Mouse (Mus musculus) olfactory bulb, adult 2 months (tissue): ENCODE results near the gene Gm3045. TPM values are rescaled to one million over a fixed set of nuclear protein-coding genes. Genes with fewer than 3 reads are reported as not detected.
A peak's percentile ranks its signal among the peaks of the same experiment; 100 is the strongest.

Experiments
- H3K27ac ChIP-seq: fragments of 200-500 bp; 2 replicates; pipeline ENCODE4 v1.5.1; 2012; ENCODE audit warnings: low read depth, low read length; ENCODE audit not compliant: insufficient read depth
- H3K4me1 ChIP-seq: fragments of 200-500 bp; 2 replicates; pipeline ENCODE4 v1.6.1; 2012; ENCODE audit warnings: low read length; ENCODE audit not compliant: control insufficient read depth, insufficient read depth
- H3K4me3 ChIP-seq: fragments of 200-500 bp; 2 replicates; pipeline ENCODE4 v1.5.1; 2012; ENCODE audit warnings: mild to moderate bottlenecking, low read depth, low read length, moderate library complexity; ENCODE audit not compliant: insufficient read depth
- CTCF ChIP-seq: fragments of 200-500 bp; IDR thresholded peaks from 2 replicates; pipeline ENCODE4 v1.5.1; 2012; ENCODE audit warnings: low read depth, mild to moderate bottlenecking, low read length, moderate library complexity; ENCODE audit not compliant: insufficient read depth
- POLR2A ChIP-seq: fragments of 200-500 bp; IDR thresholded peaks from 2 replicates; pipeline ENCODE4 v1.6.1; 2012; ENCODE audit warnings: mild to moderate bottlenecking, low read depth, low read length, moderate library complexity; ENCODE audit not compliant: insufficient read depth
- WGBS: fragments of 180-500 bp; shearing (Covaris S2); methylation state at CpG from one replicate; pipeline ENCODE4 v1.1.7; 2018; 5-methylcytosine and 5-hydroxymethylcytosine counted together
- polyA plus RNA-seq: library from polyadenylated mRNA; stranded (reverse); fragments of >200 nt; gene quantifications from 2 replicates; pipeline ENCODE4 v1.2.4, GENCODE M21; 2012; ENCODE audit warnings: low replicate concordance; ENCODE audit not compliant: missing spikeins, insufficient read depth, insufficient read length

The Gm3045 gene
- polyA plus RNA-seq, 1 experiment = not detected

DNA sequence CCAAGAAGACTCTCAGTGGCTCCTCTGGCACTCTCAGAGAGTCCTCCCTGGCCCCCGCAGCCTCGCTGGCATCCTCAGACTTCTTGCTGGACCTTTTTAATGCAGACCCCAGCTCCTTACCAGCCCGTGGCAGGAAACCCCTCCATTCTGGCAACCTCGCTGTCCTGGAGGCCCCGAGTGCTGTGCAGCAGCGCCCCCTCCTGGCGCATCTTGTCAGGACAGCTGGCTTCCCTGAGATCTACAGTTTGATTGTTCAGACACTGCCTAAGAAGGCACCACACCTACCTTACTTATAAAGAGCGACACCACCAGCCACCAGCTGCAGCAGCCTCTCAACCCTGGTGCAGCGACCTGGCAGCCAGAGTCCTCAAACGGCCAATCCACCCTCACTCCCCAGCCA lies 7.1 kb downstream of the Gm3045 start:
- no peak for TF ChIP-seq POLR2A
- peak; percentile 72; the same call in 1 of the 2 replicates for TF ChIP-seq CTCF
- Histone ChIP-seq H3K27ac (no peak overlapping the region), H3K4me3 (no peak overlapping the region), H3K4me1 (peaks cover 6% of the 10 kb centered on the region)
- 20% methylated on average over 10 of the region's 10 CpGs for WGBS

GRCm38 (mm10) chr13:56434311-56434751 lies 7.9 kb downstream of the Gm3045 start:
- 84% methylated on average over 9 of the region's 9 CpGs for WGBS
- Histone ChIP-seq H3K4me3 (no peak overlapping the region), H3K27ac (no peak overlapping the region), H3K4me1 (peaks cover 11% of the 10 kb centered on the region)
- TF ChIP-seq POLR2A (no peak), CTCF (no peak)

DNA sequence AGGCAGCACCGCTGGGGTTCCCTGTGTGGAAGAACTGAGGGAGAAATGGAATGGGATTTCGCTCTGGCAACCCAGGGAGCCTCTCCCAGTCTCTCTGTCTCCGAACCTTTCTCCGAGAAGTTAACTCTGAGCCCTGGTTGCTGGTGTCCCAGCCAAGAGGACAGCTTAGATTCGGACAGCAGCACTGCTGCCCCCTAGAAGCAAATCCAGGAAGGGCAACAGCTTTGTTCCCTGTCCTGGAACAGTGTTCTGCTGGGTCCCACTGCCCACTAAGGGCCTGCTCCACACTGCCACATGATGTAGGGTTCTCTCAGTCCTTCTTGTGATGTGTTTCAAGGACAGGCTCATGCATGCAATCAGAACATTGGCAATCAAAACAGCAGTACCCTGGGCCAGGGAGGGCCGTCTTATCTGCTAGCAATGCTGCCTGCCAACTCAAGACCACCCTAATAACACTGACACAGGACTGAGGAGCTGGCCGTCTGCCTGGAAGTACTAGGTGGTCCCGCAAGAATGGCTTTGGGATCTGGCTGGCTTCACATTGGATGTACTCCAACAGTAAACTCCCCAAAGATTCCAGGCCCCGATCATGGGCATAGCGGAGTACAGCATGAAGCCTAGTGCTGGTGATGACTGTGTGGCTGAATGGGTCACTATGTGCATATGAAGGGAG lies 9.4 kb downstream of the Gm3045 start:
- Histone ChIP-seq H3K27ac (no peak overlapping the region), H3K4me1 (peaks cover 11% of the 10 kb centered on the region), H3K4me3 (no peak overlapping the region)
- TF ChIP-seq POLR2A = no peak
- no peak for TF ChIP-seq CTCF
- WGBS = 77% methylated on average over 10 of the region's 10 CpGs

DNA sequence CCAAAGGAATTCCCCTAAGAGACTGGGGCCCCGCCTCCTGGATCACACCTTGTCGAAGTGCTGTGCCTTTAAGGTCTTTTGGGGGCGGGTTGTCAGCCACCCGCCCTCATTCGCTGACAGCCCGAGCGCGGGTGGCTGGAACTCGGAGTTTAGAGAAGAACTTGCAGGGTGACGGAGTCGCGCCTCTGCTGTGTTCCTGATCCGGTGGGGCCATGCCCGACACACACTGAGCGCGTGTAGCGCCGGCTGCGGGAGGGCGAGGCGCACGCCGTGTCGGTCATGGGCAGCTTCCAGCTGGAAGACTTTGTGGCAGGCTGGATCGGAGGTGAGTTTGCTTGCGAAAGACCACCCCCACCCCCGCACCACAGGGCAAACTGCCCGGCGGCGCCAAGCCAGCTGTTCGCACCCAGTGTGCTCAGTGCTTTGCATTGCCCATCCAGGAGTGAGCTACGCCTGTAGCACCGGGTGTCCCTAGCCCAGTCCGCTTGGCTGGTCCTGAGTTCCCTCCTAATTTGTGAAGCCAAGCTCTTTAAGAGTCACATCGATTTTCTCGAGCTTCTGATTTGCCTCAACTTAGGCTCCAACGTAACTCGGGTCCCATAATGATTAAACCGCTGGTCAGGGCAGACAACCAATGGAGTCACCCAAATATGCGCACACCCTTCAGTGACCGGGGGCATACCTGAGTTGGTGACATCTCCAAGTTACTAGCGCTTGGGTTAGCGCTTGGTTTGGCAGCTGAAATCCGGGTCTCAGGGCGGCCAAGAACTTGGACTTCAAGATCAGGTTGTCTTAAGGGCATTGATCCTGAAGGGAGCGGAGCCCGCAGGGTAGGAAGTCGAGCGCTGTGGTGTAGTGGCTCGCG lies 12.0 kb downstream of the Gm3045 start, which contains the start of gene Slc25a48:
Slc25a48 (plus strand) TSS at position 145 of the 865 bp plus-strand sequence.
- peak within 1 kb of the TSS; percentile 3; the same call in 1 of the 2 replicates for H3K4me3 ChIP-seq
- peaks cover 11% of the 10 kb centered on the region for H3K4me1 ChIP-seq
- no peak within 1 kb of the TSS for H3K27ac ChIP-seq
- TF ChIP-seq POLR2A (no peak), CTCF (no peak)
- WGBS = 5% methylated on average over 51 of the region's 51 CpGs

GRCm38 (mm10) chr13:56443411-56443810 lies 17.0 kb downstream of the Gm3045 start:
- Histone ChIP-seq H3K4me1 (peaks cover 5% of the 10 kb centered on the region), H3K4me3 (no peak overlapping the region), H3K27ac (no peak overlapping the region)
- TF ChIP-seq POLR2A (no peak), CTCF (no peak)
- 91% methylated on average over 7 of the region's 7 CpGs for WGBS

- no peak for TF ChIP-seq CTCF
- no peak for TF ChIP-seq POLR2A
- WGBS = 90% methylated on average over 3 of the region's 3 CpGs
- Histone ChIP-seq H3K4me1 (no peaks in the 10 kb centered on the region), H3K4me3 (no peak overlapping the region), H3K27ac (no peak overlapping the region)
Measured at GRCm38 (mm10) chr13:56444112-56444511, 17.7 kb downstream of the Gm3045 start.

DNA sequence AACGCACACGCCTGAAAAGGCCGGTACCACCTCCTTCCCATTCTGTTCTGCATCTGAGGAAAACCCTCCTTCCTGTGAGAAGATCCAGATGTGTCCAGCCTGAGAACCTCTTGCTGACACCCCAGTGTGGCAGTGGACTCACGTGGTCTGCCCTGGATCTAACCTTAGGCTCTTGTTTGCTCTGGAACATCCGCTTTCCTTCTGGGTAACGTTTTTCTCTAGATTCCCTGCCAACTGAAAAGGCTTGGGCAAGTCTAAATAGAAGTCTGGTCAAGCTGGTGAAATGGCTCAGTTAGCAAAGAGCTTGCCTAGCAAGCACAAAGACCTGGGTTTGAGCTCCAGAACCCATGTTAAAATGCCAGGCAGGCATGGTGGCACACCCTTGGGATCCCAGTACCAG lies 18.6 kb downstream of the Gm3045 start:
- WGBS = 95% methylated on average over 6 of the region's 6 CpGs
- no peak overlapping the region for H3K4me3 ChIP-seq
- peaks cover 4% of the 10 kb centered on the region; the same call in 1 of the 2 replicates for H3K4me1 ChIP-seq
- no peak overlapping the region for H3K27ac ChIP-seq
- no peak for TF ChIP-seq POLR2A
- no peak for TF ChIP-seq CTCF

DNA sequence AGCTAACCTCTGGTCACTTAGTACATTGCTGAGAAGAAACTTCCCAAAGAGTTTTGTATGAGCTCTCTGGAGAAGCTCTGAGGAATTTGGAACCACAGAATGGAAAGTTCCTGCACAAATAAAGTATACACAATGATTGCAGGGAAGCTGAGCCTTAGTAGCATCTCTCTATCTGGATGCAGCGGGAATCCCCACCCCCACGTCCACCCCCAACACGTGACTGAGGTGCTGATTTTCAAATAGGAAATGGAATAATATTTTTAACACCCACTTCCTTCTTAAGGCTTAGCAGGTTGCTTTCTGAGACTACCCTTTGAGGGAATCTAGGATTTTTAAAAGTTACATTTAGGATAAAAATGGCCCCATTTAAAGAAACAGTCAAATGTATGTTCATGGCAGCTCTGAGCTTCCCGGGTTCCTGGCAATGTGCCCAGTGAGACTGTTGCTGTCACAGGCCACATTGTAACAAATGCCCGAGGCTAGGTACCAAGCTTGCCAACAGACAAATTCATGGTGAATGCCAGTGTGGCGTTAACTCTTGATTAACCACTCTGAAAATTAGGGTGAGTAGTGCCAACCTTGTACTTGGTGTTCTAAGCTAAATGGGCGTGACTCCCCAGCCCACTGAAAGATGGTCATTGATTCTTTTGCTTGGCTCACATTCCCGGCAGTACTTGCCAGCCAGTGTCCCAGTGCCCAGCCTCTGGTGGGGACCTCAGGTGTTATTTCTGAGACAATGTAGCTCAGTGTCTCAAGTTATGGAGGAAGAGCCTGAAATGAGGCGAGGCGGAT lies 23.0 kb downstream of the Gm3045 start:
- TF ChIP-seq POLR2A = no peak
- no peak for TF ChIP-seq CTCF
- no peak overlapping the region for H3K27ac ChIP-seq
- WGBS = 28% methylated on average over 10 of the region's 10 CpGs

DNA sequence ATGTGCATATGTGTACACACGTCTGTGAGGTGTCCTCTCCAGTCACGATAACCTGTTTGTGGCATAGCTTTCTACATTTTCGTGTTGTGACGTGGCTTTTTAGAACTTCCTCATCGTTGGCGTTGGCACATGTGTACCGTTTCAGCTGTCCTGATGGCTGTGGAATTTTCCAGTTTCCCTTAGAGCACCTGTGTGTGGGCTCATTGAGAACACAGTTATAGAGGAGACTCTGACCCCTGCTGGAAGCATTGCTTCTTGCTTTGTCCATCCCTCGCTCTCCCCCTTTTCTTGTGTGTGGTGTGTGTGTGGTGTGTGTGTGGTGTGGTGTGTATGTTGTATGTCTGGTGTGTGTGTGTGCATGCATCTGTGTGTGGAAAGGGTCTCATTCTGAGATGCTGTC lies 23.6 kb downstream of the Gm3045 start:
- 56% methylated on average over 8 of the region's 8 CpGs for WGBS
- TF ChIP-seq CTCF = no peak
- TF ChIP-seq POLR2A = no peak
- no peak overlapping the region for H3K4me3 ChIP-seq
- peaks cover 6% of the 10 kb centered on the region; the same call in 1 of the 2 replicates for H3K4me1 ChIP-seq
- H3K27ac ChIP-seq = no peak overlapping the region

More for the DNA sequence above, 23.0 kb downstream of the Gm3045 start:
- Histone ChIP-seq H3K4me1 (peaks cover 6% of the 10 kb centered on the region; the same call in 1 of the 2 replicates), H3K4me3 (no peak overlapping the region)
